Mouse (Mus musculus) lung, postnatal 0 days (tissue): ENCODE measurements around the gene Gpr75.

Experiments
- CTCF ChIP-seq: IDR thresholded peaks from 2 replicates; pipeline ENCODE4 v1.5.1; 2016; ENCODE audit warnings: antibody characterized with exemption, mild to moderate bottlenecking
- EP300 ChIP-seq: IDR thresholded peaks from 2 replicates; pipeline ENCODE4 v1.6.1; 2016; ENCODE audit warnings: antibody characterized with exemption, mild to moderate bottlenecking, control low read depth

DNA sequence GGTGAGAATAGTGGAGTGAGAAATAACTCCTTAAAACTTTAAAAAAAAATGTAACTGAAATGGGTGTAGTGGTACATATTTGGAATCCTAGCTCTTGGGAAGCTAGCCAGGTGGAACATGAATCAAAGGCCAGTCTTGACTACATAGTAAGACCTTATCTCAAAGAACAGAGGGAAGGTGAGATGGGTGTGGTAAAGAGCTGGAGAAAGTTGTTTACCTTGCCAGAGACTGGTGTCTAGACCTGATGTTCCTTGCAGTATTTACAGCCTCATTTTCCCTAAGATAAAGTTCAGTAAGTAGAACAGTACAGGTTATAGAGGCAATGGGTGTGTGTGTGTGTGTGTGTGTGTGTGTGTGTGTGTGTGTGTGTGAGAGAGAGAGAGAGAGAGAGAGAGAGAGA lies 12.7 kb upstream of the Gpr75 start:
- no peak for TF ChIP-seq CTCF
- TF ChIP-seq EP300, result no peak
